Mouse (Mus musculus): ENCODE measurements around the gene Clk2. TPM values are rescaled to one million over a fixed set of nuclear protein-coding genes. Genes with fewer than 3 reads are reported as not detected.

Gene Clk2
- polyA plus RNA-seq, 1 experiment, result 22.2 TPM

DNA sequence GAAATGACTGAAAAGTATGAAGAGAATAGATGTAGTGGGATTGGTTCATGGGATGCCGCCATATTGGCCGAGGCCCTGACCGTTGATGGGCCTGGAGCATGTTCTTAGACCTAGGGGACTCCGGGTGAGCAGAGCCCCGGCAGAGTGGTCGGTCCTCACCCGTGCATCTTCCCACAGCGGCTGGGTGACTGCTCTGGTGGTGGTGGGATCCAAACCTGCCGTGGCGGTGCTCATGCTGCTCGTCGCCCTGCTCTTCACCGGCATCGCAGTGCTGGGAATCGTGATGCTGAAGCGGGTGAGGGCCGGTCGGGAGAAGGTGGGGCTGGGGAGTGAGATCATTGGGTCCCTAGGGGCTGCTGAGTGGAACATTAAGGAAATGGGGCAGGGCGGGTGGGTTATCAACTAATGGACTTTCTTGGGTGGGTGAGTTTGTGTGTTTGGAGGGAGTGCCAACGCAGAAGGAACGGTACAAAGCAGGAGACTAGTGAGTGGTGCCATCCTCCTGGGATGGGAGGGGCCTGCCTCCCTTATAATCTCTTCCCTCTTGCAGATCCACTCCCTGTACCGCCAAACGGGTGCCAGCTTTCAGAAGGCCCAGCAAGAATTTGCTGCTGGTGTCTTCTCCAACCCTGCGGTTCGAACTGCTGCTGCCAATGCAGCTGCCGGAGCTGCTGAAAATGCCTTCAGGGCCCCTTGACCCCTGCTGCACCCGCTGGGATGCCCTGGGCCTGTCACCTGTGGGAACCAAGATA lies 17.3 kb downstream of the Clk2 start:
- TF ChIP-seq CEBPB (IDR thresholded peaks at IDR 0.05; ENCODE audit: insufficient read depth, poor library complexity, severe bottlenecking), result no peak
- TF ChIP-seq MAX (IDR thresholded peaks at IDR 0.05; ENCODE audit: low read depth), result no peak
- no peak for TF ChIP-seq E2F4 (IDR thresholded peaks at IDR 0.05; ENCODE audit: insufficient read depth)
- no peak for TF ChIP-seq SRF (IDR thresholded peaks at IDR 0.05; ENCODE audit: control insufficient read depth, insufficient read length, low read depth)
- no peak for TF ChIP-seq POLR2AphosphoS2 (IDR thresholded peaks at IDR 0.05; ENCODE audit: insufficient read length, low read depth)
- TF ChIP-seq TCF3 (IDR thresholded peaks at IDR 0.05; ENCODE audit: insufficient read length, low read depth), result no peak
- TF ChIP-seq REST (IDR thresholded peaks at IDR 0.05; ENCODE audit: insufficient read depth, insufficient read length), result no peak
- no peak for TF ChIP-seq MYOG (IDR thresholded peaks at IDR 0.05; ENCODE audit: control insufficient read depth in 1 of 3, insufficient read depth in 1 of 3, insufficient read length in 2 of 3, low read depth in 2 of 3)
- no peak for TF ChIP-seq POLR2A (IDR thresholded peaks at IDR 0.05; ENCODE audit: insufficient read length, low read depth)
- TF ChIP-seq MYOD1 (IDR thresholded peaks at IDR 0.05; ENCODE audit: control insufficient read depth in 1 of 3, insufficient read length in 2 of 3, low read depth in 2 of 3), result no peak
- no peak for TF ChIP-seq TCF12 (IDR thresholded peaks at IDR 0.05; ENCODE audit: insufficient read depth, poor library complexity, severe bottlenecking)
- no peak for TF ChIP-seq USF1 (IDR thresholded peaks at IDR 0.05; ENCODE audit: low read depth)
- Histone ChIP-seq H3K36me3 (ENCODE audit: control insufficient read depth, insufficient read depth) (no peaks in the 10 kb centered on the region), H3K4me3 (no peak overlapping the region), H3K27me3 (ENCODE audit: control insufficient read depth, insufficient read depth, insufficient read length) (no peaks in the 10 kb centered on the region), H3K79me2 (ENCODE audit: control insufficient read depth, insufficient read depth) (peaks cover 14% of the 10 kb centered on the region), H3K4me2 (ENCODE audit: low read depth) (no peak overlapping the region), H3ac (ENCODE audit: control insufficient read depth, insufficient read length) (no peak overlapping the region)

DNA sequence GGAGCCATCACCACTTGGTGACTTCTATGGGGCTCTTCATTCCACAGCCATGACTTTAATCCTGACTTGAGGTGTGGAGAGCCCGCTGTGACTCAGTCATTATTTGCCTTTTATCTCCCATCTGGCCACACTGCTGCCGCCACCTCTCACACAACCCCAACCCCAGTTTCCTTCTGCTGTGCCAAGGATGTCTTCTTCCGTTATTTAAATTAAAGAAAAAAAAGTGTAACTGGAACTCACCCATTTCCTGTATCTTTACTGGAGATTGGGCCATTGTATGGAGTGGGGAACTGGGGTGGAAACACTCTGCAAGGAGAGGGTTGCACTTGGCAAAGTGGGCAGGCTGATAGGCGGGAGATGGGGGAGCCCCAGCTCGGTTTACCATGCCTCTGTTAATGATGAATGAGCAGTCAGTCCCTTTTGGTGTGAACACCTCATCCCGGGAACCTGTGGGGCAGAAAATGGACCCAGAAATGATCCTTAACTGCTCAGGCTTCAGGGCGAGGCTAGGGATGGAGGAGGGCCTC lies 18.0 kb downstream of the Clk2 start:
- no peak for TF ChIP-seq MAX (IDR thresholded peaks at IDR 0.05; ENCODE audit: low read depth)
- TF ChIP-seq MYOG (IDR thresholded peaks at IDR 0.05; ENCODE audit: control insufficient read depth in 1 of 3, insufficient read depth in 1 of 3, insufficient read length in 2 of 3, low read depth in 2 of 3), result no peak
- TF ChIP-seq REST (IDR thresholded peaks at IDR 0.05; ENCODE audit: insufficient read depth, insufficient read length), result no peak
- TF ChIP-seq TCF12 (IDR thresholded peaks at IDR 0.05; ENCODE audit: insufficient read depth, poor library complexity, severe bottlenecking), result no peak
- TF ChIP-seq E2F4 (IDR thresholded peaks at IDR 0.05; ENCODE audit: insufficient read depth), result no peak
- TF ChIP-seq SRF (IDR thresholded peaks at IDR 0.05; ENCODE audit: control insufficient read depth, insufficient read length, low read depth), result no peak
- no peak for TF ChIP-seq MYOD1 (IDR thresholded peaks at IDR 0.05; ENCODE audit: control insufficient read depth in 1 of 3, insufficient read length in 2 of 3, low read depth in 2 of 3)
- TF ChIP-seq CEBPB (IDR thresholded peaks at IDR 0.05; ENCODE audit: insufficient read depth, poor library complexity, severe bottlenecking), result no peak
- no peak for TF ChIP-seq POLR2AphosphoS2 (IDR thresholded peaks at IDR 0.05; ENCODE audit: insufficient read length, low read depth)
- no peak for TF ChIP-seq TCF3 (IDR thresholded peaks at IDR 0.05; ENCODE audit: insufficient read length, low read depth)
- TF ChIP-seq USF1 (IDR thresholded peaks at IDR 0.05; ENCODE audit: low read depth), result no peak
- no peak for TF ChIP-seq POLR2A (IDR thresholded peaks at IDR 0.05; ENCODE audit: insufficient read length, low read depth)
- H3K79me2 ChIP-seq (ENCODE audit: control insufficient read depth, insufficient read depth), result peaks cover 14% of the 10 kb centered on the region
- no peaks in the 10 kb centered on the region for H3K27me3 ChIP-seq (ENCODE audit: control insufficient read depth, insufficient read depth, insufficient read length)
- H3K36me3 ChIP-seq (ENCODE audit: control insufficient read depth, insufficient read depth), result no peaks in the 10 kb centered on the region
- H3ac ChIP-seq (ENCODE audit: control insufficient read depth, insufficient read length), result peak overlapping the region; percentile 8
- peak overlapping the region; percentile 35 for H3K4me3 ChIP-seq
- H3K4me2 ChIP-seq (ENCODE audit: low read depth), result no peak overlapping the region

- TF ChIP-seq POLR2A (IDR thresholded peaks at IDR 0.05; ENCODE audit: insufficient read length, low read depth) (peak; percentile 61), TCF3 (IDR thresholded peaks at IDR 0.05; ENCODE audit: insufficient read length, low read depth) (no peak), POLR2AphosphoS2 (IDR thresholded peaks at IDR 0.05; ENCODE audit: insufficient read length, low read depth) (peak; percentile 80), MYOG (IDR thresholded peaks at IDR 0.05; ENCODE audit: control insufficient read depth in 1 of 3, insufficient read depth in 1 of 3, insufficient read length in 2 of 3, low read depth in 2 of 3) (no peak), SRF (IDR thresholded peaks at IDR 0.05; ENCODE audit: control insufficient read depth, insufficient read length, low read depth) (no peak), MYOD1 (IDR thresholded peaks at IDR 0.05; ENCODE audit: control insufficient read depth in 1 of 3, insufficient read length in 2 of 3, low read depth in 2 of 3) (no peak)
- peak within 1 kb of the TSS; percentile 35 for H3K4me3 ChIP-seq
- H3K4me2 ChIP-seq (ENCODE audit: low read depth), result peak within 1 kb of the TSS; percentile 68
- H3K27me3 ChIP-seq (ENCODE audit: control insufficient read depth, insufficient read depth, insufficient read length), result no peaks in the 10 kb centered on the region
- peak within 1 kb of the TSS; percentile 8 for H3ac ChIP-seq (ENCODE audit: control insufficient read depth, insufficient read length)
- H3K79me2 ChIP-seq (ENCODE audit: control insufficient read depth, insufficient read depth), result peaks cover 7% of the 10 kb centered on the region
- no peaks in the 10 kb centered on the region for H3K36me3 ChIP-seq (ENCODE audit: control insufficient read depth, insufficient read depth)
Measured at GRCm38 (mm10) chr3:89183058-89183958, 18.7 kb downstream of the Clk2 start, which contains the start of gene Fam189b. Gene Fam189b (plus strand): TSS chr3:89183143.

- Histone ChIP-seq H3K4me3 (peak overlapping the region; percentile 35), H3ac (ENCODE audit: control insufficient read depth, insufficient read length) (peak overlapping the region; percentile 8), H3K79me2 (ENCODE audit: control insufficient read depth, insufficient read depth) (peaks cover under 1% of the 10 kb centered on the region), H3K36me3 (ENCODE audit: control insufficient read depth, insufficient read depth) (no peaks in the 10 kb centered on the region), H3K4me2 (ENCODE audit: low read depth) (peak overlapping the region; percentile 68), H3K27me3 (ENCODE audit: control insufficient read depth, insufficient read depth, insufficient read length) (no peaks in the 10 kb centered on the region)
- TF ChIP-seq TCF12 (IDR thresholded peaks at IDR 0.05; ENCODE audit: insufficient read depth, poor library complexity, severe bottlenecking) (no peak), REST (IDR thresholded peaks at IDR 0.05; ENCODE audit: insufficient read depth, insufficient read length) (no peak), CEBPB (IDR thresholded peaks at IDR 0.05; ENCODE audit: insufficient read depth, poor library complexity, severe bottlenecking) (no peak), SRF (IDR thresholded peaks at IDR 0.05; ENCODE audit: control insufficient read depth, insufficient read length, low read depth) (no peak), POLR2AphosphoS2 (IDR thresholded peaks at IDR 0.05; ENCODE audit: insufficient read length, low read depth) (no peak), MYOD1 (IDR thresholded peaks at IDR 0.05; ENCODE audit: control insufficient read depth in 1 of 3, insufficient read length in 2 of 3, low read depth in 2 of 3) (no peak), POLR2A (IDR thresholded peaks at IDR 0.05; ENCODE audit: insufficient read length, low read depth) (no peak), TCF3 (IDR thresholded peaks at IDR 0.05; ENCODE audit: insufficient read length, low read depth) (no peak), USF1 (IDR thresholded peaks at IDR 0.05; ENCODE audit: low read depth) (no peak), E2F4 (IDR thresholded peaks at IDR 0.05; ENCODE audit: insufficient read depth) (no peak), MAX (IDR thresholded peaks at IDR 0.05; ENCODE audit: low read depth) (no peak), MYOG (IDR thresholded peaks at IDR 0.05; ENCODE audit: control insufficient read depth in 1 of 3, insufficient read depth in 1 of 3, insufficient read length in 2 of 3, low read depth in 2 of 3) (no peak)
Measured at GRCm38 (mm10) chr3:89183959-89184315, 19.3 kb downstream of the Clk2 start.

Data from myocyte (in vitro differentiated cells).